Mouse (Mus musculus): ENCODE data around the gene Dcaf8.
A peak's percentile ranks its signal among the peaks of the same experiment; 100 is the strongest.

The Dcaf8 gene

DNA sequence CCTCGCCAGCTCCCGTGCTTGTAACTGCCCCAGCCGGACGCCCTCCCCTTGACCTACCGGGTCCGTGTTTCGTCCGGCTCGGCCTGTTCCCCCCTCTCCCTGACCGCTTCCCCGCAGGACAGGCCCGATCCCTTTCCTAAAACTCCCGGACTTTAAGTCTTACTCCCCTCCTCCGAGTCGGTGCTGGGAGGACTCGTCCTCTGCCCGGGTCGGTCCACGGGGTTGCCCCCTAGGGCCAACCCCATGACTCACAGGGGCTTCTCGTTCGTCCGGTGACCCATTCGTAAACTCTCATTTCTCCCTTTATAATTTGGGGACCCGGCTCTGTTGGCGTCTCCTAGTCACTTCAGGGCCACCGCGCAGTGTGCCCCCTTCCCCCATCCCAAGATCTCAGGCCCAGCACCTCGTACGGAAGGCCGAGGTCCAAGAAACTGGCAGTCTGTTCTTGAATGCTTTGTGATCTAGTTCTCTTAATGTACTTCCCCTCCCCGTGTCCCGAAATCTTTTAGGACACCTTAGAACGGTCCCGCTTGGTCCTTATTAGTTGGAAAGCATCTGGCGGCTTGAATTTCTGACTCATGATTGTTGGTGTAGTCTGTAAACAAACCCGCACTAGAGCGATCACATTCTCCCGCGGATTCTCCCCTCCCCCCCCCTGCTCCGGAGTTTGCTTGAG is 533 bp downstream of the Dcaf8 start:
- DNase-seq (ENCODE audit: low spot score in 2 of 2): peak; percentile 3 to 44

DNA sequence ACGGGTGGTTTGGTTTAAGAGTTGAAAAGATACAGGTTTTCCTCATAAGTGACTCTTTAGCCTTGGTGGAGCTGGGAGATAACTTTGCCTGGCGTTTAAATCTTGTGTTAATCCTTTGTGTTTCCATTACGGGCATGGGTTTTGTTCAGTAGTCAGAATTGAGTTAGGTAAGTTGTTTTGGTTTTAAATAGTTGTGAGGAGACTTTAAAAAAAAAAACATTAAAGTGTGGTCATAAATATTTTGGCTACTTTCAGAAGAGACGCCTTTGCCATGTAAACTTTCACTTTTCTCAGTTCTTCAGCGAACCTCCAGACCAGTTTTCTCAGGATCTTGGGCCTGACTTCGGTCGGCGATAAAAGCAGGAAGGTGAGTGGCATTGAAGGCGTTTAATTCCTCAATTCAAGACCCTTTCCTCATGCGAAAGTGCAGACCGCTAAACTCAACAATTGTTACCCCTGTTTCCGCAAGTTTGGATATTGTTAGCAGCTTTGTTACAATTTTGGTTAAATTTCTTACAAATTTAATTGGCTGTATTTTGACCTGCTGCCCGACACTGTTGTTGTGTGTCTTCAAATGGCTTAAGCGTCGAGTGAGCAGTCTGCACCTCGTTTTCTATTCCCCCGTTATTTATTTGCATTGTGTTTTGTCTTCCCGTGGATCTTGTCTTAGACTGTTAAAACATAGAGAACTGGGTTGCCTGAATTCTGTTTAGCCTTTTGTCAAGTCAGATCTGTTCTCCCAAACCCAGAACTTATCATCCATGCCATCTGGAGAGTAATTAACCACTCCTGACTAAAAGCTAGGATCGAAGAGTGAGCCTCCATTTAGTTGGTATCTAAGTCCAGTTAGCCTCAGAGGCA is 1.3 kb downstream of the Dcaf8 start:
- no peak for DNase-seq (ENCODE audit: low spot score in 2 of 2)

- no peak for DNase-seq (ENCODE audit: low spot score in 2 of 2)
Observed at GRCm38 (mm10) chr1:172154536-172154935, 6.7 kb downstream of the Dcaf8 start.

- no peak for DNase-seq (ENCODE audit: low spot score in 2 of 2)
Observed at GRCm38 (mm10) chr1:172155518-172155917, 7.6 kb downstream of the Dcaf8 start.

DNA sequence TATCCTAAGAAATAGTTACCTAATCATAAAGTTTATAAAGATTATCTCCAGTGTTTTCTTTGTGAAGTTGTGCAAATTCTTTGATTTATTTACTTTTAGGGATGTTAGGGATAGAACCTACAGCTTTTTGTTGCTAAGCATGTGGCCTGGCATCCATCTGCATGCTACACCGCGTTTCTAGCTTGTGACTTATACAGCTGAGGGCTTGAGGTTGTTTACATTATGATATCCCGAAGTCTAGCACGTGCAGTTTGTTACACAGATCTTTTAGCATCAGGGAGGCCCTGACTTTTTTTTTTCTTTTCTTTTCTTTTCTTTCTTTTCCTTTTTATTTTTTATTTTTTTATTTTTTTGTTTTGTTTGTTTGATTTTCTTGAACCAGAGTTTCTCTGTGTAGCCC is 12.1 kb downstream of the Dcaf8 start:
- no peak for DNase-seq (ENCODE audit: low spot score in 2 of 2)

GRCm38 (mm10) chr1:172160508-172160907 is 12.6 kb downstream of the Dcaf8 start:
- no peak for DNase-seq (ENCODE audit: low spot score in 2 of 2)

DNA sequence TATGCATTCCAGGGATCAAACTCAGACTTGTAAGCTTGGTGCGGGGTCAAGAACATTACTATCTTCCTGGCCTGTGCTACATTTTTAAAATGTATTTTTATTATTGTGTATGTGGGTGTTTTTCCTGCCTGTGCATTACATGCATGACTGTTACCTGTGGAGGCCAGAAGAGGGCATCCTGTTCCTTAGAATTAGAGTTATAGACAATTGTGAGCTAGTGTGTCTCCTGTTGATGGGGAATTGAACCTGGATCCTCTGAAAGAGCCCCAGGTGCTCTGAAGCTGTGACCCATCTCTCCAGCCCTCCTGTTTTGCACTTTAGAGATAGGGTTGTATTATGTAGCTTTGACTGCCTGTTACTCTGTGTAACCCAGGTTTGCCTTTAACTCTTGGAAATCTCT is 14.1 kb downstream of the Dcaf8 start:
- DNase-seq (ENCODE audit: low spot score in 2 of 2): peak in 1 of 2 experiments; percentile 15

GRCm38 (mm10) chr1:172162959-172163358 is 15.1 kb downstream of the Dcaf8 start:
- no peak for DNase-seq (ENCODE audit: low spot score in 2 of 2)

- no peak for DNase-seq (ENCODE audit: low spot score in 2 of 2)
Observed at GRCm38 (mm10) chr1:172167911-172168310, 20.0 kb downstream of the Dcaf8 start.

DNA sequence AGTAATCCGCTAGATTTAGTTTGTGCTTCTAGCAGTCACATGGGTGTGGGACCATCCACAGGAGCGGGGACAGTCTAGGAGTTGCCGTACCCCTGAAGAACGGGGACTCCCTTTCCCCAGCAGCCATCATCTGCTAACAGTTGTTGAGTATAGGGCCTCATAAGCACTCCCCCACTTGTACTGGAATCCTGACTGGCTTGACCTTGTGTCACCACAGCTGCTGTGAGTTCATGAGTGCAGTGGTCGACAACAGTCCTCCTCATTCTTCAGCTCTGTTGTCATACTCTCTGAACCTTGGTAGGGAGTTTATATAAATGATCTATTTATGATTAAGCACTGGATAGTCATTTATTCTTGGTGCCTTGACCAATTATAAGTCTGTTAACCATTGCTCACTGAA is 21.9 kb downstream of the Dcaf8 start:
- DNase-seq (ENCODE audit: low spot score in 2 of 2): no peak

GRCm38 (mm10) chr1:172172381-172172780 is 24.5 kb downstream of the Dcaf8 start:
- DNase-seq (ENCODE audit: low spot score in 2 of 2): no peak

DNA sequence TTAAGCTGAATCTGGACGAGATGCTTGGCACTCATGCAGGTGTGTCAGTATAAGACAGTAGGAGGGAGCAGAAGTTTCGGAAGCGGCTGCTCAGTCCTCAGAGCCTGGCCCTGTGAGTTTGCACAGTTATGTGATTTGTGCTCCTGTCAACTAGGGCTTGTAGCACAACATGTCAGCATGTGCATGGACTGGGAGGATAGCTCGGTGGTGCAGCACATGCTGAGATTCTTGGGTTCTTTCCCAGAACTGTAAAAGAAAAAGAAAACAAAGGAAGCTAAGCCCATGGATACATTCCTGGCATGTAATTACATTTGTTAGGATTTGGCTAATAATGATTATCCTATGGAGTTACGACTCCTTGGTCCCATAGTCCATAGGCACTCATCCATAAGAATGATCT is 25.3 kb downstream of the Dcaf8 start:
- DNase-seq (ENCODE audit: low spot score in 2 of 2): no peak

DNA sequence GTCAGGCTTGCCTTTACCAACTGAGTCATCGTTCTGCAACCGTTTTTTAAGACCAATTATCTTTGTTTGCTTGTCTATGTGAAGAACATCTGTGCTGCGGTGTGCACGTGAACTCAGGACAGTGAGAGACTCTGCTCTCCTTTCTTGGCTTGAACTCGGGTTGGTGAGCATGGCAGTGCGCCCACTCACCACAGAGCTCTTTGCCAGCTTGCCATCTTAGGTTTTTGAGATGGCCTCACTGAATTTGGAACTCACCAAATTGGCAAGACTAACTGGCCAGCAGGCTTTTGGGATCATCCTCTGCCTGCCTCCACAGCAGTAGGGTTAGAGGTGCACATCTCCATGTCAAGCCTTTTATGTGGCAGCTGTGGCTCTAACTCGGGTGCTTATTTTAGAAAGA is 29.9 kb downstream of the Dcaf8 start:
- no peak for DNase-seq (ENCODE audit: low spot score in 2 of 2)

DNA sequence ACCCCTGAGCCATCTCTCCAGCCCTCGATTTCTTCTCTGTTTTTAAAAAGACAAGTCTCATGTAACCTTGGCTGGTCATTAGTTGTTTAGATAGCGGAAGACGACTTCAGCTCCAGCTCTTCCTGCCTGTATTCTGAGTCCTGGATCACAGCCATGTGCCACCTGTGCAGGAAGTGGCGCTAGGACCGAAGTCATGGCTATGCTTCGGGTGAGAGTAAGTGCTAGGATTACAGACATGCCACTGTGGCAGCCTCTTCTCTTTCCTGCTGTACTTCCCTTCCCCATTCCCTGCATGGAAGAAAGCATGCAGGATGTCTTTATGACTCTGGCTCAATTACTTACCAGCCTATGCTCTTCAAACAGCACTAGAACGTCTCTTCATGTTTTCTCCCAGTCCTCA is 31.2 kb downstream of the Dcaf8 start:
- DNase-seq (ENCODE audit: low spot score in 2 of 2): no peak

DNA sequence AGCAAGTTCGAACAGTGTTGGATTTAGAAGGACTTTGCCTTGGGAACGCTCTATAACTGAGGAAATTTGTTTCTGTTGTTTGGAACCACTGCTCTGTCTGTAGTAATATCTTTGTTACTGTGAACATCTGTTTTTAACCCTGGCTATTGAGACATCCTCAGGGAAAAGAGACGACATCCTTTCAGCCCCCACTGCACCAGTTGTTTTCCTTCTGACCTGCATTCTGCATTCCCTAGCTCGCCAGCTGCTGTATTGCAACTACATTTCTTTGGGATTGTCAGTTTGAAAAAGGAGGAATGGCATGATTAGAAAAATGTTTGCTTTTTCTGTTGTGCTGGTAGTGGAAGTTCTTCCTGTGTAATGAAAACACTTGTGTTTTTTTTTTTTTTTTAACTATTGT is 33.0 kb downstream of the Dcaf8 start:
- no peak for DNase-seq (ENCODE audit: low spot score in 2 of 2)

- no peak for DNase-seq (ENCODE audit: low spot score in 2 of 2)
Observed at GRCm38 (mm10) chr1:172181777-172182176, 33.9 kb downstream of the Dcaf8 start.

DNA sequence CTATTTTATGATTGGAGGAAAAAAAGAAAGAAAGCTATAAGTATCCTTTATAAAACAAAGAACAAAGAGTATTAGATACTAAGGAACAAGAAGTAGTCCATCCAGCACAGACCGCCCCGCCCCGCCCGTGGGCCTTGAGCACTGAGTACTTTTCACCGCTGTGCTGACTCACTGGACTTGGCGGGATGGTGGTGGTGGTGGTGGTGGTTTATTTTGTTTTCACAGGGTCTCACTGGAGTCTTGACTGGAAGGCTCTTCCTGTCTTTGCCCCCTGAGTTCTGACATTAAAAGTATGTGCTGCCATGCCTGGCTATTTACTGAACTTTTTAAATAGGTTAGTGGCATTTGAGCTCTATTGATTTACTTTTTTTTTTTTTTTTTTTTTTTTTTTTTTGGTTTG is 35.2 kb downstream of the Dcaf8 start:
- no peak for DNase-seq (ENCODE audit: low spot score in 2 of 2)

DNA sequence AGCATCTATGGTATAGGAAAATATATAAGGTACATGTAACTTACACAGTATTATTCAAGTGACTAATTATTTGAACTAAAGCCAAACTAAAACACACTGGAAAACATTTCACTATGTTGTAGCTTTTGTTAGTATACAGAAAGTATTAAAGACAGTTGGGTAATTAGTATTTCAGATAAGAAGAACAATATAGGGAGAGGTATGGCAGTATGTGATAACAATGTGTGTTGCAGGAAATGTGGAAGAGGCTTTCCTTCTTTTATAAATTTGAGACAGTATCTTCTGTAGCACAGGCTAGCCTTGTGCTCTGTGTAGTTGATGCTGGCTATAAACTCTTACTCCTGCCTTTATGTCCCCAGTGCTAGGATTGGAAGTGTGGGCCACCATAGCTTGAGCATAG is 36.0 kb downstream of the Dcaf8 start:
- no peak for DNase-seq (ENCODE audit: low spot score in 2 of 2)

- DNase-seq (ENCODE audit: low spot score in 2 of 2): no peak
Observed at GRCm38 (mm10) chr1:172186401-172187289, 38.8 kb downstream of the Dcaf8 start.

GRCm38 (mm10) chr1:172188891-172189290 is 41.0 kb downstream of the Dcaf8 start:
- DNase-seq (ENCODE audit: low spot score in 2 of 2): no peak

DNA sequence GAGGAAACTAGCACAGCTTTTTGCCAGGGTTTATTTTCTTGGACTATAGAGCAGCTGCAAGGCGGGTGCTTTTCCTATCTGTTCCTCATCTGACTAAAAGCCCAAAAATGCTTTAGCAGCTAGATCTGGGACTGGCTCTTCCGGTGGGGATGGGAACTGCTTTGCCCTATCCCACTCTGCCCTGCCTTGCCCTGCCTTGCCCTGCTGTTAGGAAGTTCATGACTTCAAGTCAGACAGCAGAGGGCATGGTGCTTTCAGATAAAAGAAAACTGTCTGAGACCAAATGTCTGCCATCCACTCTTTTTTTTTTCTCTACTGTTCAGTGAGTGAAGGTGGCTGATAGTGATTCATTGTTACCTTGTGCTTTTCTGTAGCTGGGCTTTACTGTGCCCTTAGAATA is 43.7 kb downstream of the Dcaf8 start:
- no peak for DNase-seq (ENCODE audit: low spot score in 2 of 2)

DNA sequence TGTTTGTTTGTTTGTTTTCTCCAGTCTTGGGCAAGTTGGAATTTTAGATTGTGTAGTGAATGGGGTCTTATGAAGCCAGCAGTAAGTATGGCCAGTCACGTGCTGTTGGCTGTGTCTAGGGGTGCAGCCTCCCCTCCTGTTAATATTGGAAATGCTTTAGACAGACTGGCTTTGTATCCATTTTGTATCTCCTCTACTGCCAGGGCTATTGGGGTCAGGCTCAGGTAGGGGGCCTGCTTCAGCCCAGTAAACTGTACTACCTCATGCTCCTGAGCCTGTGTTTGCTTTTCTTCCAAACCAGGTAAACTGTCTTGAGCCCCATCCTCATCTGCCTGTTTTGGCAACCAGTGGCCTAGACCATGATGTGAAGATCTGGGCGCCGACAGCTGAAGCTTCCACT is 44.3 kb downstream of the Dcaf8 start:
- no peak for DNase-seq (ENCODE audit: low spot score in 2 of 2)

Data from right cerebral cortex, postnatal 36 days (tissue).